Mouse (Mus musculus): Measurements from ENCODE around the gene Psen2. TPM values are rescaled to one million over a fixed set of nuclear protein-coding genes. Genes with fewer than 3 reads are reported as not detected.

Gene Psen2
- polyA plus RNA-seq, 1 experiment from 2014 or later: 18.8 TPM

GRCm38 (mm10) chr1:180228854-180229253, 34.4 kb downstream of the Psen2 start:
- Histone ChIP-seq H3K36me3 (ENCODE audit: control insufficient read depth, insufficient read depth, low read length) (no peaks in the 10 kb centered on the region), H3K9me3 (ENCODE audit: control insufficient read depth, low read length) (no peaks in the 10 kb centered on the region), H3K4me2 (ENCODE audit: low read depth, low read length) (no peak overlapping the region), H3K27ac (replicated peaks; ENCODE audit: low read depth, low read length) (no peak overlapping the region), H3K4me3 (ENCODE audit: low read depth, low read length) (no peak overlapping the region), H3K4me1 (ENCODE audit: control insufficient read depth, insufficient read depth, low read length) (peaks cover 7% of the 10 kb centered on the region; the same call in 1 of the 2 replicates), H3K27me3 (replicated peaks; ENCODE audit: control insufficient read depth, insufficient read depth, low read length) (no peaks in the 10 kb centered on the region), H3K9ac (ENCODE audit: low read depth, low read length) (no peak overlapping the region)
- DNase-seq (ENCODE audit: low spot score) (no peak), ATAC-seq (ENCODE audit: low read depth) (no peak)
- 84% methylated on average over 12 of the region's 12 CpGs for WGBS

GRCm38 (mm10) chr1:180226766-180227165, 36.5 kb downstream of the Psen2 start:
- H3K9me3 ChIP-seq (ENCODE audit: control insufficient read depth, low read length): no peaks in the 10 kb centered on the region
- H3K9ac ChIP-seq (ENCODE audit: low read depth, low read length): no peak overlapping the region
- H3K36me3 ChIP-seq (ENCODE audit: control insufficient read depth, insufficient read depth, low read length): no peaks in the 10 kb centered on the region
- ATAC-seq (ENCODE audit: low read depth) (no peak), DNase-seq (ENCODE audit: low spot score) (no peak)
- peak overlapping the region; percentile 64 for H3K4me2 ChIP-seq (ENCODE audit: low read depth, low read length)
- 0 out of 2 replicates have a peak overlapping the region, but pooled peaks have one; percentile 9 for H3K27ac ChIP-seq (replicated peaks; ENCODE audit: low read depth, low read length)
- peaks cover 7% of the 10 kb centered on the region; the same call in 1 of the 2 replicates for H3K4me1 ChIP-seq (ENCODE audit: control insufficient read depth, insufficient read depth, low read length)
- H3K27me3 ChIP-seq (replicated peaks; ENCODE audit: control insufficient read depth, insufficient read depth, low read length): no peaks in the 10 kb centered on the region
- 80% methylated on average over 3 of the region's 3 CpGs for WGBS
- H3K4me3 ChIP-seq (ENCODE audit: low read depth, low read length): no peak overlapping the region

- peak; percentile 86 for ATAC-seq (ENCODE audit: low read depth)
- DNase-seq (ENCODE audit: low spot score): peak; percentile 54
- H3K9ac ChIP-seq (ENCODE audit: low read depth, low read length): peak overlapping the region; percentile 52
- H3K4me1 ChIP-seq (ENCODE audit: control insufficient read depth, insufficient read depth, low read length): peaks cover 7% of the 10 kb centered on the region; the same call in 1 of the 2 replicates
- peak overlapping the region; percentile 43 for H3K4me3 ChIP-seq (ENCODE audit: low read depth, low read length)
- H3K27me3 ChIP-seq (replicated peaks; ENCODE audit: control insufficient read depth, insufficient read depth, low read length): no peaks in the 10 kb centered on the region
- 6% methylated on average over 12 of the region's 12 CpGs for WGBS
- no peaks in the 10 kb centered on the region for H3K9me3 ChIP-seq (ENCODE audit: control insufficient read depth, low read length)
- H3K36me3 ChIP-seq (ENCODE audit: control insufficient read depth, insufficient read depth, low read length): no peaks in the 10 kb centered on the region
- peak overlapping the region; percentile 64 for H3K4me2 ChIP-seq (ENCODE audit: low read depth, low read length)
- H3K27ac ChIP-seq (replicated peaks; ENCODE audit: low read depth, low read length): peak overlapping the region; percentile 9; the same call in 1 of the 2 replicates
Observed at GRCm38 (mm10) chr1:180226221-180226713, 37.0 kb downstream of the Psen2 start.

- Histone ChIP-seq H3K36me3 (ENCODE audit: control insufficient read depth, insufficient read depth, low read length) (no peaks in the 10 kb centered on the region), H3K4me3 (ENCODE audit: low read depth, low read length) (peak overlapping the region; percentile 43), H3K27me3 (replicated peaks; ENCODE audit: control insufficient read depth, insufficient read depth, low read length) (no peaks in the 10 kb centered on the region), H3K4me1 (ENCODE audit: control insufficient read depth, insufficient read depth, low read length) (peaks cover 7% of the 10 kb centered on the region; the same call in 1 of the 2 replicates), H3K27ac (replicated peaks; ENCODE audit: low read depth, low read length) (0 out of 2 replicates have a peak overlapping the region, but pooled peaks have one; percentile 9), H3K4me2 (ENCODE audit: low read depth, low read length) (peak overlapping the region; percentile 64), H3K9ac (ENCODE audit: low read depth, low read length) (peak overlapping the region; percentile 52), H3K9me3 (ENCODE audit: control insufficient read depth, low read length) (no peaks in the 10 kb centered on the region)
- WGBS: 14% methylated on average over 21 of the region's 21 CpGs
- ATAC-seq (ENCODE audit: low read depth): peak; percentile 94
- peak; percentile 84 for DNase-seq (ENCODE audit: low spot score)
Observed at GRCm38 (mm10) chr1:180225500-180226220, 37.6 kb downstream of the Psen2 start.

- H3K36me3 ChIP-seq (ENCODE audit: control insufficient read depth, insufficient read depth, low read length): no peaks in the 10 kb centered on the region
- DNase-seq (ENCODE audit: low spot score) (no peak), ATAC-seq (ENCODE audit: low read depth) (no peak)
- H3K27me3 ChIP-seq (replicated peaks; ENCODE audit: control insufficient read depth, insufficient read depth, low read length): no peaks in the 10 kb centered on the region
- H3K9ac ChIP-seq (ENCODE audit: low read depth, low read length): no peak overlapping the region
- 82% methylated on average over 1 of the region's 1 CpGs for WGBS
- H3K4me1 ChIP-seq (ENCODE audit: control insufficient read depth, insufficient read depth, low read length): peaks cover 7% of the 10 kb centered on the region; the same call in 1 of the 2 replicates
- no peaks in the 10 kb centered on the region for H3K9me3 ChIP-seq (ENCODE audit: control insufficient read depth, low read length)
- H3K4me3 ChIP-seq (ENCODE audit: low read depth, low read length): no peak overlapping the region
- H3K4me2 ChIP-seq (ENCODE audit: low read depth, low read length): no peak overlapping the region
- H3K27ac ChIP-seq (replicated peaks; ENCODE audit: low read depth, low read length): no peak overlapping the region
Observed at GRCm38 (mm10) chr1:180222007-180222406, 41.2 kb downstream of the Psen2 start.

GRCm38 (mm10) chr1:180220791-180221542, 42.3 kb downstream of the Psen2 start:
- no peak overlapping the region for H3K9ac ChIP-seq (ENCODE audit: low read depth, low read length)
- H3K27ac ChIP-seq (replicated peaks; ENCODE audit: low read depth, low read length): no peak overlapping the region
- WGBS: 85% methylated on average over 19 of the region's 19 CpGs
- no peaks in the 10 kb centered on the region for H3K9me3 ChIP-seq (ENCODE audit: control insufficient read depth, low read length)
- H3K27me3 ChIP-seq (replicated peaks; ENCODE audit: control insufficient read depth, insufficient read depth, low read length): no peaks in the 10 kb centered on the region
- no peaks in the 10 kb centered on the region for H3K36me3 ChIP-seq (ENCODE audit: control insufficient read depth, insufficient read depth, low read length)
- 0 out of 2 replicates have a peak, but pooled peaks cover 4% of the 10 kb centered on the region for H3K4me1 ChIP-seq (ENCODE audit: control insufficient read depth, insufficient read depth, low read length)
- ATAC-seq (ENCODE audit: low read depth) (no peak), DNase-seq (ENCODE audit: low spot score) (no peak)
- no peak overlapping the region for H3K4me3 ChIP-seq (ENCODE audit: low read depth, low read length)
- no peak overlapping the region for H3K4me2 ChIP-seq (ENCODE audit: low read depth, low read length)

- Histone ChIP-seq H3K4me2 (ENCODE audit: low read depth, low read length) (no peak overlapping the region), H3K4me1 (ENCODE audit: control insufficient read depth, insufficient read depth, low read length) (no peaks in the 10 kb centered on the region), H3K9me3 (ENCODE audit: control insufficient read depth, low read length) (no peaks in the 10 kb centered on the region), H3K4me3 (ENCODE audit: low read depth, low read length) (no peak overlapping the region), H3K9ac (ENCODE audit: low read depth, low read length) (no peak overlapping the region), H3K27me3 (replicated peaks; ENCODE audit: control insufficient read depth, insufficient read depth, low read length) (no peaks in the 10 kb centered on the region), H3K36me3 (ENCODE audit: control insufficient read depth, insufficient read depth, low read length) (no peaks in the 10 kb centered on the region), H3K27ac (replicated peaks; ENCODE audit: low read depth, low read length) (no peak overlapping the region)
- no peak for ATAC-seq (ENCODE audit: low read depth)
- 58% methylated on average over 5 of the region's 5 CpGs for WGBS
- no peak for DNase-seq (ENCODE audit: low spot score)
Observed at GRCm38 (mm10) chr1:180216541-180217276, 46.5 kb downstream of the Psen2 start.

- no peak overlapping the region for H3K27ac ChIP-seq (replicated peaks; ENCODE audit: low read depth, low read length)
- no peaks in the 10 kb centered on the region for H3K36me3 ChIP-seq (ENCODE audit: control insufficient read depth, insufficient read depth, low read length)
- ATAC-seq (ENCODE audit: low read depth): peak; percentile 87
- H3K4me2 ChIP-seq (ENCODE audit: low read depth, low read length): no peak overlapping the region
- H3K9me3 ChIP-seq (ENCODE audit: control insufficient read depth, low read length): no peaks in the 10 kb centered on the region
- no peaks in the 10 kb centered on the region; the same call in 1 of the 2 replicates for H3K4me1 ChIP-seq (ENCODE audit: control insufficient read depth, insufficient read depth, low read length)
- H3K27me3 ChIP-seq (replicated peaks; ENCODE audit: control insufficient read depth, insufficient read depth, low read length): no peaks in the 10 kb centered on the region
- WGBS: 19% methylated on average over 4 of the region's 4 CpGs
- no peak overlapping the region for H3K9ac ChIP-seq (ENCODE audit: low read depth, low read length)
- DNase-seq (ENCODE audit: low spot score): peak; percentile 77
- H3K4me3 ChIP-seq (ENCODE audit: low read depth, low read length): no peak overlapping the region
Observed at GRCm38 (mm10) chr1:180215044-180215443, 48.2 kb downstream of the Psen2 start.
